Mouse (Mus musculus) liver, adult 2 months (tissue): ENCODE data around the gene Ptprn. TPM values are rescaled to one million over a fixed set of nuclear protein-coding genes. Genes with fewer than 3 reads are reported as not detected.

Experiments
- DNase-seq: peaks from one replicate; pipeline ENCODE4 v3.0.0-alpha.2; 2011; ENCODE audit warnings: low read depth, low spot score; ENCODE audit errors: extremely low read depth
- H3K27ac ChIP-seq: fragments of 200-500 bp; replicated peaks from 2 replicates; pipeline ENCODE4 v1.5.1; 2012; ENCODE audit warnings: low read depth, mild to moderate bottlenecking, control low read depth, inconsistent platforms, low read length; ENCODE audit not compliant: insufficient read depth
- H3K27me3 ChIP-seq: fragments of 200-500 bp; 2 replicates; pipeline ENCODE4 v1.6.1; 2012; ENCODE audit warnings: mild to moderate bottlenecking, moderate library complexity, low read length, inconsistent platforms; ENCODE audit not compliant: control insufficient read depth, insufficient read depth
- H3K36me3 ChIP-seq: fragments of 200-500 bp; 2 replicates; pipeline ENCODE4 v1.6.1; 2012; ENCODE audit warnings: low read length, inconsistent platforms; ENCODE audit not compliant: control insufficient read depth, insufficient read depth
- H3K4me1 ChIP-seq: fragments of 200-500 bp; 2 replicates; pipeline ENCODE4 v1.6.1; 2011; ENCODE audit warnings: low read length; ENCODE audit not compliant: control insufficient read depth, insufficient read depth
- H3K4me3 ChIP-seq: fragments of 200-500 bp; 2 replicates; pipeline ENCODE4 v1.5.1; 2011; ENCODE audit warnings: low read depth, mild to moderate bottlenecking, control low read depth, low read length, moderate library complexity; ENCODE audit not compliant: insufficient read depth
- H3K79me2 ChIP-seq: fragments of 200-500 bp; 2 replicates; pipeline ENCODE4 v1.6.1; 2012; ENCODE audit warnings: inconsistent platforms, mild to moderate bottlenecking, low read length, moderate library complexity; ENCODE audit not compliant: control insufficient read depth, insufficient read depth
- H3K9ac ChIP-seq: fragments of 200-500 bp; 2 replicates; pipeline ENCODE4 v1.6.1; 2012; ENCODE audit warnings: low read depth, mild to moderate bottlenecking, control low read depth, inconsistent platforms, low read length
- CTCF ChIP-seq: fragments of 200-500 bp; IDR thresholded peaks from 2 replicates; pipeline ENCODE4 v1.5.1; 2011; ENCODE audit warnings: low read depth, low read length, control low read depth
- POLR2A ChIP-seq: fragments of 200-500 bp; IDR thresholded peaks from 2 replicates; pipeline ENCODE4 v1.6.1; 2011; ENCODE audit warnings: low read length, control low read depth; ENCODE audit not compliant: insufficient read depth; ENCODE audit errors: extremely low read depth
- WGBS: fragments of 180-500 bp; shearing (Covaris S2); methylation state at CpG from one replicate; pipeline ENCODE4 v1.1.7; 2018; 5-methylcytosine and 5-hydroxymethylcytosine counted together
- polyA plus RNA-seq: library from polyadenylated mRNA; depleted of rRNA; stranded (reverse); fragments of >200 nt; gene quantifications from 2 replicates; pipeline ENCODE4 v1.2.3, GENCODE M21; 2012
- total RNA-seq: library from RNA; depleted of rRNA; stranded (reverse); fragments of >200 nt; gene quantifications from 2 replicates; pipeline ENCODE4 v1.2.3, GENCODE M21; 2014

The Ptprn gene
- total and polyA plus RNA-seq, 2 experiments = under 0.01 TPM; not detected in 1

- TF ChIP-seq CTCF (no peak), POLR2A (no peak)
- H3K36me3 ChIP-seq = peaks cover 15% of the 10 kb centered on the region; the same call in 1 of the 2 replicates
- H3K27me3 ChIP-seq = no peaks in the 10 kb centered on the region
- peak overlapping the region; percentile 90 for H3K4me3 ChIP-seq
- H3K27ac ChIP-seq = peak overlapping the region; percentile 93
- peak overlapping the region; percentile 93 for H3K9ac ChIP-seq
- 1% methylated on average over 38 of the region's 38 CpGs for WGBS
- H3K4me1 ChIP-seq = peaks cover 38% of the 10 kb centered on the region
- H3K79me2 ChIP-seq = peaks cover 6% of the 10 kb centered on the region; the same call in 1 of the 2 replicates
- DNase-seq = peak; percentile 39
Observed at GRCm38 (mm10) chr1:75218227-75219001, 45.9 kb downstream of the Ptprn start.

- peak; percentile 31 for DNase-seq
- TF ChIP-seq POLR2A (no peak), CTCF (no peak)
- peak overlapping the region; percentile 90 for H3K4me3 ChIP-seq
- peaks cover 6% of the 10 kb centered on the region; the same call in 1 of the 2 replicates for H3K79me2 ChIP-seq
- H3K27me3 ChIP-seq = no peaks in the 10 kb centered on the region
- peaks cover 44% of the 10 kb centered on the region for H3K4me1 ChIP-seq
- H3K9ac ChIP-seq = peak overlapping the region; percentile 93
- 3% methylated on average over 6 of the region's 6 CpGs for WGBS
- peak overlapping the region; percentile 93 for H3K27ac ChIP-seq
- H3K36me3 ChIP-seq = peaks cover 16% of the 10 kb centered on the region; the same call in 1 of the 2 replicates
Observed at GRCm38 (mm10) chr1:75217893-75218226, 46.4 kb downstream of the Ptprn start.

GRCm38 (mm10) chr1:75216797-75217585 lies 47.3 kb downstream of the Ptprn start:
- H3K9ac ChIP-seq = peak overlapping the region; percentile 93; the same call in 1 of the 2 replicates
- H3K79me2 ChIP-seq = peaks cover 6% of the 10 kb centered on the region; the same call in 1 of the 2 replicates
- no peaks in the 10 kb centered on the region for H3K27me3 ChIP-seq
- peak; percentile 91 for DNase-seq
- peak overlapping the region; percentile 93 for H3K27ac ChIP-seq
- H3K4me3 ChIP-seq = peak overlapping the region; percentile 90
- peaks cover 16% of the 10 kb centered on the region; the same call in 1 of the 2 replicates for H3K36me3 ChIP-seq
- 19% methylated on average over 13 of the region's 13 CpGs for WGBS
- TF ChIP-seq POLR2A (0 out of 2 replicates have a peak, but pooled peaks have one; percentile 15), CTCF (no peak)
- peaks cover 42% of the 10 kb centered on the region for H3K4me1 ChIP-seq

GRCm38 (mm10) chr1:75215785-75216184 lies 48.5 kb downstream of the Ptprn start:
- Histone ChIP-seq H3K27ac (peak overlapping the region; percentile 95), H3K4me3 (peak overlapping the region; percentile 19; the same call in 1 of the 2 replicates), H3K9ac (peak overlapping the region; percentile 18; the same call in 1 of the 2 replicates), H3K79me2 (peaks cover 13% of the 10 kb centered on the region; the same call in 1 of the 2 replicates), H3K36me3 (peaks cover 16% of the 10 kb centered on the region; the same call in 1 of the 2 replicates), H3K4me1 (peaks cover 47% of the 10 kb centered on the region), H3K27me3 (no peaks in the 10 kb centered on the region)
- peak; percentile 89 for DNase-seq
- TF ChIP-seq CTCF = no peak
- WGBS = 26% methylated on average over 9 of the region's 9 CpGs

GRCm38 (mm10) chr1:75214886-75215285 lies 49.4 kb downstream of the Ptprn start:
- WGBS = 19% methylated on average over 5 of the region's 5 CpGs
- peaks cover 50% of the 10 kb centered on the region for H3K4me1 ChIP-seq
- H3K79me2 ChIP-seq = peaks cover 14% of the 10 kb centered on the region; the same call in 1 of the 2 replicates
- TF ChIP-seq POLR2A (no peak), CTCF (no peak)
- H3K27ac ChIP-seq = peak overlapping the region; percentile 95
- no peaks in the 10 kb centered on the region for H3K27me3 ChIP-seq
- peak overlapping the region; percentile 44 for H3K9ac ChIP-seq
- DNase-seq = peak; percentile 85
- peaks cover 16% of the 10 kb centered on the region; the same call in 1 of the 2 replicates for H3K36me3 ChIP-seq
- H3K4me3 ChIP-seq = no peak overlapping the region
